Mouse (Mus musculus) CD4-positive, CD25-positive, alpha-beta regulatory T cell, adult 2 months (primary cell): ENCODE measurements around the gene Plxdc2.

Source experiments
- DNase-seq: peaks from one replicate; pipeline ENCODE4 v3.0.0-alpha.2; 2012; ENCODE audit warnings: low read depth, low spot score

The Plxdc2 gene

GRCm38 (mm10) chr2:16414340-16414976, 58.4 kb downstream of the Plxdc2 start:
- no peak for DNase-seq

DNA sequence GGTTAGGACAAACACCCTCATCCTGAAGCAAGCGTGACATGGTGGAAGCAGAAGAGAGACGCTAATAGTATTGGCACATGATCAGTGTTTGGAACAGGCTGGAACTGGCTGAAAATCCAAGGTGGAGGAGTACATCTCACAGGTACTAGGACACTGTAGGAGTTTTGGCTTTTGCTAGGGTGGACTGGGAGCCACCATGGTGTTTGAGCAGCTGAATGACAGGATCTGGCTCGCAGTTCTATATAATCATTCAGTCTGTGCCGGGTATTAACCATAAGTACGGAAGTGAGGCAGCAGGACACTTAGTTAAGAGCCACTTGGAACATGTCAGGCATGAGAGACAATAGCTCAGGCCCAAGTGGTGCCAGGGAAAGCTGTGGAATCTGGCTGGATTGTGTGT, 82.9 kb downstream of the Plxdc2 start:
- no peak for DNase-seq

DNA sequence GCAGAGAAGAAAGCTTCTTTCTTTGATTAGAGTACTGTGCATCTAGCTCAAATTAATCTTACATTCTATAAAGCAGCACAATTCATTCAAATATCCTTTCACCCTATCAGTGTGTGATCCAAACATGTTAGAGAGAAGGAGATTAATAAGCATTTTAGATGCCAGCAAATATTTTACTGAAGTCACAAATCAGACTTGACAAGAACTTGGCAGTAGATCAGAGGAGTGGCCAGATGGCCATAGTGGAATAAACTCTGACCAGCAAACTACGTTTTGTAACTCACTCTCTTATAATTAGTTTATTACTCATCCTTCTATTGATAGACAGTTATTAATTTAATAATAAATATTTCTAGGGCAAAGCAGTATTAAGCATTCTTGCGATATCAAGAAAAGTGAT, 86.5 kb downstream of the Plxdc2 start:
- DNase-seq, result no peak

- DNase-seq, result no peak
Observed at GRCm38 (mm10) chr2:16447936-16448335, 91.8 kb downstream of the Plxdc2 start.

GRCm38 (mm10) chr2:16450838-16451665, 94.9 kb downstream of the Plxdc2 start:
- DNase-seq, result no peak

DNA sequence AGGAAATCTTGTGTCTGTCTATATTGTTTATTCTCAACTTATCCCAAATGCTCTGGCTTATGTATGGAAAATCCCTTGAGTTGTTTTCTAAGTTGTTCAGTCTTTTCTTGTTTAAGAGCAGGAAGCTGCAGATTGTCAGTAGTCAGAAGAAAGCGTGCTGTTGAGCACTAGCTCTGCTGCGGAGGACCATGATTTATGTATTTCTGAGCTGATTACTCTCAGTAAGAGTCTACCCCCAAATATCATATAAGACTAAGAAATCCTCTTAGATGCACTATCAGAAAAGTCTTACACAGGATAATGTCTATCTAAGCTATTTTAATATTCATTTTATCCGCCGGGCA, 95.5 kb downstream of the Plxdc2 start:
- no peak for DNase-seq

- peak; percentile 49 for DNase-seq
Observed at GRCm38 (mm10) chr2:16452080-16452479, 96.0 kb downstream of the Plxdc2 start.

DNA sequence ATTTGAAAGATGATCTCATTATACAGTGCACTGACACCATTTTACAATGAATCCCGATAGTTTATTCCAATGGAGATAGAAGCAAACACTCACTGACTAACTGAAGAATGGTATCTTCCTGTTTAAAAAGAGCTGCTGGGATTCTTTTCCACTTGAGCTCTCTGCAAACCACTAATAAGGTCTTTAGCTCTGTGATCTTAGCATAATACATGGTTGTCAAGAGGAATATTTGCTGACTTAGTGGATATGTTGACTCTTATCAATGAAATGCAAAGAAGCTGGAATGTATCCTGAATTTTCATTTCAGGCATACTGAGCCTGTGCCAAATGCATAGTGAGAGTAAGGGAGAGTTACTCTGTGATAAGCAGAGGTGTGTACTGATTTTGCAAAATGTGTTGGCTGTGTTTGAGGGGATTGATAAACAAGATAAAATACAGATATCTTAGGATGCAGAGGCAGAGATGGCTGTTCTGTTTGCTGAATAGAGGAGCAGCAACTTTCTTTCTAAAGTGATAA, 100.2 kb downstream of the Plxdc2 start:
- no peak for DNase-seq

DNA sequence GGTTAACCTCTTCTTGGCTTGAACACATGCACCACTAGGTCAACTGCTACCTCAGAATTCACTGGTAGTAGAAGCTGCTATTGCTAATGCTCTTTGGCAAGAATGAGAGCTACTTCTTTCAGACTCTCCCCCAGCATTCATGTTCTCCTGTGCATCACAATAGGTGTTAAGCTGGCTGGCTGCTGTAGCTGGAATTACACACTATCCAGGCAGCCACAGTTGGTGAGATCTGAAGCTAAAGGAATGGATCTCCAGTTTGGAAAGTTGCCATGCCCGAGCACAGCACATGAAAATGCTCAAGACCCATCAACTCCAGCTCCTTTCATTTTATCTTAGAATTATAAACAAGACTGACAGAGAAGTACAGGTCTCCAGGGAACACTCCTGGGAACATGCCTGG, 103.4 kb downstream of the Plxdc2 start:
- DNase-seq, result no peak

- no peak for DNase-seq
Observed at GRCm38 (mm10) chr2:16470099-16470498, 114.0 kb downstream of the Plxdc2 start.

GRCm38 (mm10) chr2:16483943-16484342, 127.8 kb downstream of the Plxdc2 start:
- DNase-seq, result no peak

- DNase-seq, result no peak
Observed at GRCm38 (mm10) chr2:16485970-16486369, 129.9 kb downstream of the Plxdc2 start.

DNA sequence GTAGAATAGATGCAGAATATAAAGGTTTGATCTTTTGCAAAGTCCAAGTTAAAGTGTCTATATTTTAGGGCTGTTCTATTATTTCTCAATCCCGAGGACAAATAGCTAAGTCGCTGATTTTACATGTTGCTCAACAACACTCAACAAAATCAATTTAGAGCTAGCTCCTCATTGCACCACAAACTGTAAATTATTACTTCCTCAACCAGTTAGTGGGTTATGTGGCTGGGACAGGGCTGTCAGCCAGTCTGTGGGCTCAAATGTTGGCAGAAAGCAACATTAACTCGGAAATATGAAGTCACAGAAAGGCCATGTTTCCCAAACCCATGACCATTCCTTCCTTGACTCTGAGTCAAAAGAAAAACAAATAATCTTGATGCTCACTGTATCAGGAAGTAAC, 135.1 kb downstream of the Plxdc2 start:
- DNase-seq, result no peak

DNA sequence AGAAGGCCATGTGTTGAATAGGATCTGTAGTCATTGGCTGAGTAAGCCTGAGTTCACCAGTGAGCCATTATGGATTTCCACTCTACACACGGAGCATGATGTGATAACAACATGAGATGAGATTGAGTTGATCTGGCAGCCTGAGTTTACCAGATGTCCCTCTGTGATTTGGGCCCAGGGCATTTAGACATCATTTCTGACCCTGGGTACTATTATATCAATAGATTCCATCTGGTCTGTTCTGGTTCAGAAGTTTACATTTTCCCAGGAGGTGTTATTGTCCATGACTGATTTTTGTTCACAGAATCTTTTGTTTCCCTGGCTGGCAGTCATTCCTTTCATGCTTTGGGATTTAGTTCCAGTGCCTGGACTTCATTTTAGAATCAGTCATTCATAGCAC, 146.7 kb downstream of the Plxdc2 start:
- no peak for DNase-seq

GRCm38 (mm10) chr2:16507540-16508230, 151.6 kb downstream of the Plxdc2 start:
- DNase-seq, result no peak

DNA sequence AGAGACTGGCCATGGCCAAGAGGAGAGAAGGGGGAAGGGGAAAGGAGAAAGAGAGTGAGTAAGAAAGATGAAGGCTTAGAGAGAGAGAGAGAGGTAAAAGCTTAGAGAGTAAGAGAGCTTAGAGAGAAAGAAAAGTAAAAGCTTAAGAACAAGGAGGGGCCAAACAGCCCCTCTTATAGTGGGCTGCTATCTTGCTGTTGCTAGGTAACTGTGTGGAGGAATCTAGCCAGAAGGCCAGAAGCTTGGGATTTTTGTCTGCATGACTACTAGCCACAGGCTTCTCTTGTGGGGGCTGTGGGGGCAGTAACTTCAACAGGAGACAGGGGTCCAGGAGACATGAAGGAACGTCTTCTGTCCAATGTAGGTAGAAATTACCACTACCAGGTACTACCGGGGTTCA, 162.0 kb downstream of the Plxdc2 start:
- DNase-seq, result no peak

GRCm38 (mm10) chr2:16523427-16523826, 167.3 kb downstream of the Plxdc2 start:
- DNase-seq, result no peak

GRCm38 (mm10) chr2:16532244-16532643, 176.1 kb downstream of the Plxdc2 start:
- DNase-seq, result no peak

DNA sequence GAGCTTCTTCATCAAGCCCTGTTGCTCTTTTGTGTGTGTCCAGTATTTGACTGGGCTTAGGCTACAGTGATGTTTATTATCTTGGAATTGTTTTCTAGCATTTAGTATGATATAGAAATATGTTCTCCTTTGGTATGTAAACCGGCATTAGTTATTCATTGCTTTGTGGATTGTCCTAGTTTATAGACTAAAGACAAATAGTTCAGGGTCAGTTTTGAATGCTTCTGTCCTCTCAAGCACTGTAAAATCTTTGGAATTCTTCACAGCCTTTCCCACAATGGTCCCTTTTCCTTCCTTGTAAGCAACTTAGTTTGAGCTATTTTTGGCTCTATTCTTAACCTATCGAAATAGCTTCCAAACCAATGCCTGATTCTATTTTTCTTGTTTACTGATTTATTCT, 178.5 kb downstream of the Plxdc2 start:
- DNase-seq, result no peak

DNA sequence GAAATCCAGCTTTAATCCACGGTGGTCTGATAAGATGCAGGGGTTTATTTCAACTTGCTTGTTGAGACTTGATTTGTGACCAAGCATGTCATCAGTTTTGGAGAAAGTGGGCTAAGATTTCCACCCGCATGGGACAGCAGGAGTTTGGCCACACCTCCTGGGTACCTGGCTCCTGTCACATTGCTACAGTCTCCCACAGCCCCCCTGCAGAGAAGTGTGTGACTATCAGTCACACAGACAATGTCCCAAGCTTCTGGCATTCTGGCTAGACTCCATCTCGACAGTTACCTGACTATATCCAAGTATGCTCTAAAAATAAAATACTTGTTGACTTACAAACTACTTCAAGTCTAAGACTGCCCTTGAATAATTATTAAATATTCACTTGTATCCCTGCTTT, 185.1 kb downstream of the Plxdc2 start:
- no peak for DNase-seq

DNA sequence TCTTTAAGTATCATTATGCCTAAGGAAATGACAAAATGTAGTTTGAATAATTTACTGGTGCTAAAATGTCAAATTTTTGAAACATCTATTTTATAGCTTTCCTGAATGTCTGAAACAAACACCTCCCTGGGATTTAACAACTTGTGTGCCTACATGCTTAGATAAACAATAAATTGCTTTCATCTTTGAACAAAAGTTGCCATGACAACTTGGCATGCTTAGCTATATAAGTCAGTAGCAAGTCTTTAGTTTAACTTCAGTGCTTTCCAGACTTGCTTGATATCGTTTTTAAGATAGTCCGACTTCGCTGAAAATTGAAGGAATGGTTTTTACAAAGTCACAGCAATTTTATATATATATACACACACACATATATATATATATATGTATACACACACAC, 189.1 kb downstream of the Plxdc2 start:
- DNase-seq, result no peak

DNA sequence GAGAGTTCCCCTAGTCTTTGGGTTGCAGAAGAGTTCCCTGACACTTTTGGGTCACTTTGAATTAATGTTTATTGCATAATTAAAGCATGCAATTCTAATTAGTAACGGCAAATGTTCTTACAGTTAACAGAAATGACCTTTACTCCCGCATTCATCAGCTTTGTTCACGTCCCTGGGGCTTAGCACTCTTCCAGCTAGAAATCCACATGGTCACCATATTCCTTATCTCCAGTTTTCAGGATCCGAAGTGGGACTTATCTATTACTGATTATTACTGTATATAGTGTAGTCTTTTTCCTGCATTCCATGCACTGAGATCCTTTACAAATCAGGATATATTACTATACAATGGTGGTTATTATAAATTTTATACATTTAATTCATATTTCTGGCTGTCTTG, 203.2 kb downstream of the Plxdc2 start:
- no peak for DNase-seq

DNA sequence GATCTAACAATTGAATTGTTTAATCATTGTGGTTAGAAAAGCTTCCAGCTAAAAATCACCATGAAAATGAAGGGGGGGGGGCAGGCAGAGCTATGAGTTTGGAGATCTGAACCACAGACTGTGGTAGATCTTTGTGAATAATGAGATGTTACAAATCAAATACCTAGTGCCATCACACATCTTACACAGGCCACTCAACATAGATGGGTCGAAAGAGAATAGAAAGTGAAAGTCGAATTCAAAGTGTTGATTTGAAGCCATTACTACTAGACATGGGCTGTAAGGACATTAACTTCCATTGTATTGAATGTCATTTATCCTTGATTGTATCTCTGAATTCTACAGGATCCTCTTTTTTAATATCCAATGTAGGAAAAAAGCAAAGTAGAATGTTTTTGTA, 212.2 kb downstream of the Plxdc2 start:
- DNase-seq, result peak; percentile 33
